Comparison of ENCODE assay signal across 9 mouse cellular contexts in the genomic region with DNA sequence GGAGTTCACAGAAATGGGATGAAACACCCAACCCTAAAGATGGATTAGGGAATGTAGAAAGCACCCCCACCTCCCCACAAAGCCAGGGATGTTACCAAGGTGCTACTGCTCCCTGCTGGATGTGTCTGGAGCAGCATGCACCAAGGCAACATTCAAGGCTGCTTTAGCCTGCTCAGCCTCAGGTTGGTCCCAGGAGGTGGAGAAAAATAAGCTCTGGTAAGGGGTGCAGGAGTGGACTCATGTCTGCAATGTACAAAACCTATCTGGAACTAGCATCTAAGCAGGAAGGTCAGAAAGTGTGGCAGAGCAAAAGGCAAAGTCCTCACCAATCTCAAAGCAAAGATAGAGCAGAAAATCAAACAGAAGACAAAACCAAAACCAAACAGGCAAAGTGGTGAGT. TPM values are rescaled to one million over a fixed set of nuclear protein-coding genes. Genes with fewer than 3 reads are reported as not detected.
A peak's percentile ranks its signal among the peaks of the same experiment; 100 is the strongest.
DNase-seq lines count a peak whose midpoint lies in the region; ATAC-seq lines count a peak whose summit lies in the region.
"Had no signal": no experiment of that assay in that cellular context is flagged by ENCODE, and none has a peak within 500 bp of the region (broad histone marks: within the 10 kb centered on the region; RNA-seq: fewer than 3 reads in every experiment).

No protein-coding gene starts in this region.

- H3K4me2 ChIP-seq in stomach, embryonic 15.5 days = no peak overlapping the region
- H3K4me2 ChIP-seq in intestine, embryonic 16.5 days (ENCODE audit: low read depth, low read length) = no peak overlapping the region
- H3K4me2 ChIP-seq: hindbrain, embryonic 15.5 days had no signal

- no peaks in the 10 kb centered on the region for H3K9me3 ChIP-seq in stomach, embryonic 15.5 days
- no peaks in the 10 kb centered on the region for H3K9me3 ChIP-seq in intestine, embryonic 16.5 days (ENCODE audit: control insufficient read depth, low read length)
- H3K9me3 ChIP-seq: hindbrain, embryonic 15.5 days had no signal

- no peak overlapping the region for H3K4me3 ChIP-seq in stomach, embryonic 15.5 days (replicated peaks)
- H3K4me3 ChIP-seq in intestine, embryonic 16.5 days (ENCODE audit: low read length) = no peak overlapping the region
- H3K4me3 ChIP-seq: hindbrain, embryonic 15.5 days had no signal

- H3K4me1 ChIP-seq in stomach, embryonic 15.5 days = 0 out of 2 replicates have a peak, but pooled peaks cover 6% of the 10 kb centered on the region
- 0 out of 2 replicates have a peak, but pooled peaks cover 6% of the 10 kb centered on the region for H3K4me1 ChIP-seq in intestine, embryonic 16.5 days (ENCODE audit: control insufficient read depth, insufficient read depth, low read length)
- H3K4me1 ChIP-seq: hindbrain, embryonic 15.5 days had no signal

- peak; percentile 28 to 40 for DNase-seq in heart, postnatal 36 days
- DNase-seq in heart, adult 9 months (ENCODE audit: low spot score in 2 of 2) = no peak
- DNase-seq in urinary bladder, postnatal 14 days (ENCODE audit: low spot score) = peak; percentile 18
- DNase-seq in urinary bladder, postnatal 10 days (ENCODE audit: low spot score) = no peak
- peak; percentile 51 to 75 for DNase-seq in kidney, postnatal 36 days
- DNase-seq in spleen, postnatal 36 days (ENCODE audit: low spot score in 2 of 2) = no peak

- H3K27me3 ChIP-seq in stomach, embryonic 15.5 days (replicated peaks) = no peaks in the 10 kb centered on the region
- H3K27me3 ChIP-seq in intestine, embryonic 16.5 days (replicated peaks; ENCODE audit: control insufficient read depth, insufficient read depth, low read length) = no peaks in the 10 kb centered on the region
- H3K27me3 ChIP-seq: hindbrain, embryonic 15.5 days had no signal

- H3K9ac ChIP-seq in stomach, embryonic 15.5 days = no peak overlapping the region
- H3K9ac ChIP-seq in intestine, embryonic 16.5 days (ENCODE audit: low read depth, low read length) = no peak overlapping the region
- H3K9ac ChIP-seq: hindbrain, embryonic 15.5 days had no signal

- peaks cover 52% of the 10 kb centered on the region for H3K36me3 ChIP-seq in stomach, embryonic 15.5 days
- peaks cover 30% of the 10 kb centered on the region; the same call in 1 of the 2 replicates for H3K36me3 ChIP-seq in intestine, embryonic 16.5 days (ENCODE audit: control insufficient read depth, insufficient read depth, low read length)

- intact Hi-C loops in heart, postnatal 36 days (cut with DNase I) = no loop called here

- peak; percentile 82 for ATAC-seq in stomach, embryonic 15.5 days (ENCODE audit: insufficient read depth, low FRiP score, low read depth)
- no peak for ATAC-seq in intestine, embryonic 16.5 days

- no peak overlapping the region for H3K27ac ChIP-seq in stomach, embryonic 15.5 days
- no peak overlapping the region for H3K27ac ChIP-seq in intestine, embryonic 16.5 days (ENCODE audit: low read length)
- H3K27ac ChIP-seq: hindbrain, embryonic 15.5 days had no signal

RNA-seq across cellular contexts. Expression of gene Fkbp11, which starts 9.9 kb away (rescaled TPM):
- 1 to 10 TPM; 6.2 to 6.7 TPM for total RNA-seq in heart, postnatal 36 days (2021)
- 112 and 123 TPM in 2 replicates for polyA plus RNA-seq in stomach, embryonic 15.5 days (2015; fragmentation: Nextera tagmentation; extraction: Ambion mirVana)
- polyA plus RNA-seq in intestine, embryonic 16.5 days (2015; fragmentation: Nextera tagmentation; extraction: Ambion mirVana) = 96.8 and 108 TPM in 2 replicates

RNA-seq across cellular contexts. Expression of gene Arf3, which starts 25.1 kb away (rescaled TPM):
- total RNA-seq in heart, postnatal 36 days (2021) = 10 to 100 TPM; 20.8 to 20.9 TPM
- polyA plus RNA-seq in stomach, embryonic 15.5 days (2015; fragmentation: Nextera tagmentation; extraction: Ambion mirVana) = 41.6 and 45.2 TPM in 2 replicates
- polyA plus RNA-seq in intestine, embryonic 16.5 days (2015; fragmentation: Nextera tagmentation; extraction: Ambion mirVana) = 35.4 and 40.1 TPM in 2 replicates

RNA-seq across cellular contexts. Expression of gene Ccdc65, which starts 29.9 kb away (rescaled TPM):
- under 1 TPM; 0.33 to 0.42 TPM for total RNA-seq in heart, postnatal 36 days (2021)
- 0.84 and 1.1 TPM in 2 replicates for polyA plus RNA-seq in stomach, embryonic 15.5 days (2015; fragmentation: Nextera tagmentation; extraction: Ambion mirVana)
- polyA plus RNA-seq in intestine, embryonic 16.5 days (2015; fragmentation: Nextera tagmentation; extraction: Ambion mirVana) = 0.66 and 0.70 TPM in 2 replicates

RNA-seq across cellular contexts. Expression of gene Wnt10b, which starts 40.1 kb away (rescaled TPM):
- under 1 TPM; 0.27 to 0.33 TPM for total RNA-seq in heart, postnatal 36 days (2021)
- polyA plus RNA-seq in stomach, embryonic 15.5 days (2015; fragmentation: Nextera tagmentation; extraction: Ambion mirVana) = 0.08 TPM in 1 of 2 replicates, not detected in the other
- polyA plus RNA-seq in intestine, embryonic 16.5 days (2015; fragmentation: Nextera tagmentation; extraction: Ambion mirVana) = 0.09 TPM in 1 of 2 replicates, not detected in the other
- polyA plus RNA-seq: hindbrain, embryonic 15.5 days had no signal

RNA-seq across cellular contexts. Expression of gene Wnt1, which starts 51.8 kb away (rescaled TPM):
- not detected for total RNA-seq in heart, postnatal 36 days (2021)
- polyA plus RNA-seq in stomach, embryonic 15.5 days (2015; fragmentation: Nextera tagmentation; extraction: Ambion mirVana) = not detected in 2 replicates
- not detected in 2 replicates for polyA plus RNA-seq in intestine, embryonic 16.5 days (2015; fragmentation: Nextera tagmentation; extraction: Ambion mirVana)

Comparison
In these comparisons a context has a peak if more than half of its experiments do, and no peak if none do; other contexts are left out.
1. DNase-seq: peak in heart, postnatal 36 days (2 of 2), urinary bladder, postnatal 14 days (single experiment) and kidney, postnatal 36 days (2 of 2); none in heart, adult 9 months (0 of 2), urinary bladder, postnatal 10 days (single experiment) and spleen, postnatal 36 days (0 of 2).